Mouse (Mus musculus): ENCODE data around the gene Cttn. TPM values are rescaled to one million over a fixed set of nuclear protein-coding genes. Genes with fewer than 3 reads are reported as not detected.
A peak's percentile ranks its signal among the peaks of the same experiment; 100 is the strongest.

Gene Cttn
- polyA plus RNA-seq (2015; fragmentation: Nextera tagmentation; extraction: Ambion mirVana) = 128 and 132 TPM in 2 replicates

GRCm38 (mm10) chr7:144470545-144471059, at the start of gene Cttn:
Gene Cttn, minus strand, starts transcription at chr7:144471009.
- H3K27ac ChIP-seq (ENCODE audit: low read length) = peak within 1 kb of the TSS; percentile 90
- H3K4me1 ChIP-seq (ENCODE audit: control insufficient read depth, insufficient read depth, low read length) = peaks cover 20% of the 10 kb centered on the region
- H3K4me2 ChIP-seq (ENCODE audit: low read depth, low read length) = peak within 1 kb of the TSS; percentile 84
- H3K4me3 ChIP-seq (ENCODE audit: low read length) = peak within 1 kb of the TSS; percentile 91
- H3K36me3 ChIP-seq (ENCODE audit: control insufficient read depth, insufficient read depth) = peaks cover 5% of the 10 kb centered on the region
- no peaks in the 10 kb centered on the region for H3K9me3 ChIP-seq (replicated peaks; ENCODE audit: control insufficient read depth, low read length)
- peak within 1 kb of the TSS; percentile 97 for H3K9ac ChIP-seq (ENCODE audit: low read length)
- peak; percentile 93 for ATAC-seq (replicated peaks; ENCODE audit: extremely low read depth, insufficient read depth, low FRiP score)
- H3K27me3 ChIP-seq (ENCODE audit: control insufficient read depth, insufficient read depth, low read length) = no peaks in the 10 kb centered on the region
- WGBS = under 1% methylated on average over 29 of the region's 30 CpGs

- Histone ChIP-seq H3K27me3 (ENCODE audit: control insufficient read depth, insufficient read depth, low read length) (no peaks in the 10 kb centered on the region), H3K9ac (ENCODE audit: low read length) (no peak overlapping the region), H3K4me2 (ENCODE audit: low read depth, low read length) (no peak overlapping the region), H3K4me3 (ENCODE audit: low read length) (no peak overlapping the region), H3K9me3 (replicated peaks; ENCODE audit: control insufficient read depth, low read length) (no peaks in the 10 kb centered on the region), H3K27ac (ENCODE audit: low read length) (no peak overlapping the region), H3K4me1 (ENCODE audit: control insufficient read depth, insufficient read depth, low read length) (0 out of 2 replicates have a peak, but pooled peaks cover 2% of the 10 kb centered on the region), H3K36me3 (ENCODE audit: control insufficient read depth, insufficient read depth) (peaks cover 44% of the 10 kb centered on the region)
- WGBS = 90% methylated on average over 5 of the region's 5 CpGs
- no peak for ATAC-seq (replicated peaks; ENCODE audit: extremely low read depth, insufficient read depth, low FRiP score)
Measured at GRCm38 (mm10) chr7:144519852-144520251, 49.0 kb upstream of the Cttn start.

GRCm38 (mm10) chr7:144516711-144517110, 45.9 kb upstream of the Cttn start:
- 87% methylated on average over 5 of the region's 5 CpGs for WGBS
- H3K27me3 ChIP-seq (ENCODE audit: control insufficient read depth, insufficient read depth, low read length) = no peaks in the 10 kb centered on the region
- H3K36me3 ChIP-seq (ENCODE audit: control insufficient read depth, insufficient read depth) = peaks cover 73% of the 10 kb centered on the region

GRCm38 (mm10) chr7:144509090-144509489, 38.3 kb upstream of the Cttn start:
- Histone ChIP-seq H3K4me3 (ENCODE audit: low read length) (no peak overlapping the region), H3K4me1 (ENCODE audit: control insufficient read depth, insufficient read depth, low read length) (no peaks in the 10 kb centered on the region), H3K9me3 (replicated peaks; ENCODE audit: control insufficient read depth, low read length) (no peaks in the 10 kb centered on the region), H3K27me3 (ENCODE audit: control insufficient read depth, insufficient read depth, low read length) (no peaks in the 10 kb centered on the region), H3K27ac (ENCODE audit: low read length) (no peak overlapping the region), H3K36me3 (ENCODE audit: control insufficient read depth, insufficient read depth) (peaks cover 81% of the 10 kb centered on the region), H3K4me2 (ENCODE audit: low read depth, low read length) (no peak overlapping the region), H3K9ac (ENCODE audit: low read length) (no peak overlapping the region)
- WGBS = 95% methylated on average over 4 of the region's 4 CpGs
- no peak for ATAC-seq (replicated peaks; ENCODE audit: extremely low read depth, insufficient read depth, low FRiP score)

More at GRCm38 (mm10) chr7:144516711-144517110, 45.9 kb upstream of the Cttn start:
- H3K4me3 ChIP-seq (ENCODE audit: low read length) = no peak overlapping the region
- no peak for ATAC-seq (replicated peaks; ENCODE audit: extremely low read depth, insufficient read depth, low FRiP score)
- H3K27ac ChIP-seq (ENCODE audit: low read length) = no peak overlapping the region
- no peak overlapping the region for H3K4me2 ChIP-seq (ENCODE audit: low read depth, low read length)
- no peaks in the 10 kb centered on the region for H3K9me3 ChIP-seq (replicated peaks; ENCODE audit: control insufficient read depth, low read length)
- no peaks in the 10 kb centered on the region for H3K4me1 ChIP-seq (ENCODE audit: control insufficient read depth, insufficient read depth, low read length)
- H3K9ac ChIP-seq (ENCODE audit: low read length) = no peak overlapping the region

GRCm38 (mm10) chr7:144506807-144507206, 36.0 kb upstream of the Cttn start:
- no peak overlapping the region for H3K4me3 ChIP-seq (ENCODE audit: low read length)
- no peaks in the 10 kb centered on the region for H3K9me3 ChIP-seq (replicated peaks; ENCODE audit: control insufficient read depth, low read length)
- no peak overlapping the region for H3K27ac ChIP-seq (ENCODE audit: low read length)
- WGBS = 77% methylated on average over 1 of the region's 1 CpGs
- H3K27me3 ChIP-seq (ENCODE audit: control insufficient read depth, insufficient read depth, low read length) = no peaks in the 10 kb centered on the region
- ATAC-seq (replicated peaks; ENCODE audit: extremely low read depth, insufficient read depth, low FRiP score) = no peak
- H3K9ac ChIP-seq (ENCODE audit: low read length) = no peak overlapping the region
- peaks cover 65% of the 10 kb centered on the region for H3K36me3 ChIP-seq (ENCODE audit: control insufficient read depth, insufficient read depth)
- no peak overlapping the region for H3K4me2 ChIP-seq (ENCODE audit: low read depth, low read length)
- H3K4me1 ChIP-seq (ENCODE audit: control insufficient read depth, insufficient read depth, low read length) = no peaks in the 10 kb centered on the region; the same call in 1 of the 2 replicates

- 79% methylated on average over 4 of the region's 4 CpGs for WGBS
- no peak for ATAC-seq (replicated peaks; ENCODE audit: extremely low read depth, insufficient read depth, low FRiP score)
- peaks cover 45% of the 10 kb centered on the region for H3K36me3 ChIP-seq (ENCODE audit: control insufficient read depth, insufficient read depth)
Measured at GRCm38 (mm10) chr7:144503959-144504358, 33.1 kb upstream of the Cttn start.

GRCm38 (mm10) chr7:144492931-144493330, 22.1 kb upstream of the Cttn start:
- Histone ChIP-seq H3K27ac (ENCODE audit: low read length) (no peak overlapping the region), H3K4me3 (ENCODE audit: low read length) (no peak overlapping the region), H3K36me3 (ENCODE audit: control insufficient read depth, insufficient read depth) (peaks cover 51% of the 10 kb centered on the region), H3K9ac (ENCODE audit: low read length) (no peak overlapping the region), H3K4me1 (ENCODE audit: control insufficient read depth, insufficient read depth, low read length) (peaks cover 39% of the 10 kb centered on the region), H3K4me2 (ENCODE audit: low read depth, low read length) (no peak overlapping the region), H3K27me3 (ENCODE audit: control insufficient read depth, insufficient read depth, low read length) (no peaks in the 10 kb centered on the region), H3K9me3 (replicated peaks; ENCODE audit: control insufficient read depth, low read length) (no peaks in the 10 kb centered on the region)
- WGBS = 47% methylated on average over 1 of the region's 1 CpGs
- ATAC-seq (replicated peaks; ENCODE audit: extremely low read depth, insufficient read depth, low FRiP score) = no peak

More at GRCm38 (mm10) chr7:144503959-144504358, 33.1 kb upstream of the Cttn start:
- Histone ChIP-seq H3K27ac (ENCODE audit: low read length) (no peak overlapping the region), H3K4me3 (ENCODE audit: low read length) (no peak overlapping the region), H3K27me3 (ENCODE audit: control insufficient read depth, insufficient read depth, low read length) (no peaks in the 10 kb centered on the region), H3K9ac (ENCODE audit: low read length) (no peak overlapping the region), H3K4me2 (ENCODE audit: low read depth, low read length) (no peak overlapping the region), H3K4me1 (ENCODE audit: control insufficient read depth, insufficient read depth, low read length) (peaks cover 7% of the 10 kb centered on the region; the same call in 1 of the 2 replicates), H3K9me3 (replicated peaks; ENCODE audit: control insufficient read depth, low read length) (no peaks in the 10 kb centered on the region)

GRCm38 (mm10) chr7:144490201-144490873, 19.5 kb upstream of the Cttn start:
- Histone ChIP-seq H3K9me3 (replicated peaks; ENCODE audit: control insufficient read depth, low read length) (no peaks in the 10 kb centered on the region), H3K36me3 (ENCODE audit: control insufficient read depth, insufficient read depth) (peaks cover 35% of the 10 kb centered on the region), H3K27me3 (ENCODE audit: control insufficient read depth, insufficient read depth, low read length) (no peaks in the 10 kb centered on the region), H3K27ac (ENCODE audit: low read length) (peak overlapping the region; percentile 97), H3K4me3 (ENCODE audit: low read length) (no peak overlapping the region), H3K4me2 (ENCODE audit: low read depth, low read length) (peak overlapping the region; percentile 9), H3K4me1 (ENCODE audit: control insufficient read depth, insufficient read depth, low read length) (peaks cover 53% of the 10 kb centered on the region), H3K9ac (ENCODE audit: low read length) (peak overlapping the region; percentile 49)
- WGBS = 44% methylated on average over 8 of the region's 8 CpGs
- no peak for ATAC-seq (replicated peaks; ENCODE audit: extremely low read depth, insufficient read depth, low FRiP score)

GRCm38 (mm10) chr7:144489067-144489774, 18.4 kb upstream of the Cttn start:
- Histone ChIP-seq H3K27ac (ENCODE audit: low read length) (peak overlapping the region; percentile 97), H3K9me3 (replicated peaks; ENCODE audit: control insufficient read depth, low read length) (no peaks in the 10 kb centered on the region), H3K4me2 (ENCODE audit: low read depth, low read length) (peak overlapping the region; percentile 44), H3K9ac (ENCODE audit: low read length) (peak overlapping the region; percentile 53), H3K36me3 (ENCODE audit: control insufficient read depth, insufficient read depth) (peaks cover 38% of the 10 kb centered on the region), H3K4me1 (ENCODE audit: control insufficient read depth, insufficient read depth, low read length) (peaks cover 53% of the 10 kb centered on the region), H3K27me3 (ENCODE audit: control insufficient read depth, insufficient read depth, low read length) (no peaks in the 10 kb centered on the region), H3K4me3 (ENCODE audit: low read length) (no peak overlapping the region; the same call in 1 of the 2 replicates)
- WGBS = 30% methylated on average over 6 of the region's 6 CpGs
- ATAC-seq (replicated peaks; ENCODE audit: extremely low read depth, insufficient read depth, low FRiP score) = peak; percentile 87

All from heart, embryonic 16.5 days (tissue).